Mouse (Mus musculus): ENCODE data around the gene Artn. TPM values are rescaled to one million over a fixed set of nuclear protein-coding genes. Genes with fewer than 3 reads are reported as not detected.

Artn gene
- polyA plus RNA-seq (2016; fragmentation: Nextera tagmentation; extraction: Ambion mirVana): 1.4 and 1.8 TPM in 2 replicates

DNA sequence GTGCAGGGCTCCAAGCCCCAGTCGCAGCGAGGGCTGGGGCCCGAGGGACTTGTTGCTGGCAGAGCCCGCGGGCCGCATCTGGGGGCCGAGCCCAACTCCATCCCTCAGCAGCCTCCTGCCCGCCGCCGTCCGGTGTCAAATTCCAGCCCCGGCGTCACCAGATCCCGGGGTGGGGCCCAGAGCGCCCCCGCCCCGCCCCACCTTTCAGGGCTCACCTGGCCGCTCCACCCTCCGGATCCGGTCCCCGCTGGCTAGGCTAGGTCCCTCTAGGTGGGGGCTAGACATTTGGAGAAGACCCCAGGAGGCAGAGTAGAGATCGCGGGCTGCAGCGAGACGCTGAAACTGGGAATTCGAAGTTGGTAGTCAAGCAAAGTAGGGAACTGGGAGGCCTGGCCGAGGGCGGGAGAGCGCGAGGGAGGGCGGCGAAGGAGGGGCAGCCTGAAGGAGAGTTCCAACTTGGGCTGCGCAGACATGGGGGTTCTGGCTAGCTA lies at the start of gene Artn:
Artn (minus strand) TSS at position 373 of the 491 bp plus-strand sequence.
- Histone ChIP-seq H3K36me3 (0 out of 2 replicates have a peak, but pooled peaks cover 8% of the 10 kb centered on the region), H3K27me3 (ENCODE audit: insufficient read depth, poor library complexity, severe bottlenecking) (peaks cover 73% of the 10 kb centered on the region), H3K4me1 (replicated peaks) (peaks cover 38% of the 10 kb centered on the region), H3K4me3 (peak within 1 kb of the TSS; percentile 53), H3K9me3 (no peaks in the 10 kb centered on the region), H3K27ac (peak within 1 kb of the TSS; percentile 64; the same call in 1 of the 2 replicates)
- DNase-seq (ENCODE audit: low spot score): peak; percentile 55
- under 1% methylated on average over 33 of the region's 33 CpGs for WGBS

DNA sequence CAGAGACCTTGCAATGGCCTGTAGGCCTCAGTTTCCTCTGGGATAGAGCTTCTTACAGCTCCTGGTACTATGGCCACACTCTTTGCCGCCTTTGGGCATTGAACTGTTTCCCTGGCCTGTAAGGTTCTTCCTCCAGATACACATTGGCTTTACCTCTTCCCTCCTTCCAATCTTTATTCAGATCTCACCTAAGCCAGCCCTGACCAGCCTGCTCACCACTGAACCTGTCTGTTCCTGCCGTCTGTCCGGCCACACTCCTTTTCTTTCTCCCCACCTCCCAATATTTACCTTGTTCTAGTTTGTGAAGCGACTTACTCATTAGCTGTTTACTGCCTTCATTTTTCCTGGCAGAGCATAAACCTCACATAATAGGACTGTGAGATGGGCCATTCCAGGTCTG lies 49.6 kb upstream of the Artn start:
- WGBS: 92% methylated on average over 4 of the region's 4 CpGs
- H3K4me1 ChIP-seq (replicated peaks): peaks cover 16% of the 10 kb centered on the region
- H3K36me3 ChIP-seq: no peaks in the 10 kb centered on the region
- DNase-seq (ENCODE audit: low spot score): no peak
- H3K9me3 ChIP-seq: no peaks in the 10 kb centered on the region
- no peaks in the 10 kb centered on the region for H3K27me3 ChIP-seq (ENCODE audit: insufficient read depth, poor library complexity, severe bottlenecking)
- no peak overlapping the region for H3K27ac ChIP-seq
- H3K4me3 ChIP-seq: no peak overlapping the region

DNA sequence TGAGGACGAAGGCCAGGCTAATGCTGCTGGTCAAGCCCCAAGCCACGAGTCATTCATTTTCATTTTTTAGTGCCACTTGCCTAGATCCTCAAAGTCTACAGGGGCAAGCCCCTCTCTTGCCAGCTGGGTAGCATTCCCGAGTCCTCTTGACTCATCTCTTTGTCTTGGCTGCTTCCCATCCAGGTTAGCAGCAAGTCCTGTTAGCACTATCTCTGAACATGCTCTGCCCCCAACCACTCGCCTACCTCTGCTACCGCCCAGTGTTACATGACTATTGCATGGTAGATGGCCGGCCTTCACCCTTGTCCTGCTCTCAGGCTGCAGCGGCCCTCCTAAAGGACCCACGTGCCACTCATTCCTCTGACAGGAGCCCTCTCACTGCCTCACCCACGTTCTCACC lies 48.7 kb upstream of the Artn start:
- H3K36me3 ChIP-seq: no peaks in the 10 kb centered on the region
- no peak for DNase-seq (ENCODE audit: low spot score)
- H3K27ac ChIP-seq: no peak overlapping the region
- no peaks in the 10 kb centered on the region for H3K9me3 ChIP-seq
- no peaks in the 10 kb centered on the region for H3K27me3 ChIP-seq (ENCODE audit: insufficient read depth, poor library complexity, severe bottlenecking)
- WGBS: 93% methylated on average over 9 of the region's 9 CpGs
- H3K4me3 ChIP-seq: no peak overlapping the region
- peaks cover 16% of the 10 kb centered on the region for H3K4me1 ChIP-seq (replicated peaks)

DNA sequence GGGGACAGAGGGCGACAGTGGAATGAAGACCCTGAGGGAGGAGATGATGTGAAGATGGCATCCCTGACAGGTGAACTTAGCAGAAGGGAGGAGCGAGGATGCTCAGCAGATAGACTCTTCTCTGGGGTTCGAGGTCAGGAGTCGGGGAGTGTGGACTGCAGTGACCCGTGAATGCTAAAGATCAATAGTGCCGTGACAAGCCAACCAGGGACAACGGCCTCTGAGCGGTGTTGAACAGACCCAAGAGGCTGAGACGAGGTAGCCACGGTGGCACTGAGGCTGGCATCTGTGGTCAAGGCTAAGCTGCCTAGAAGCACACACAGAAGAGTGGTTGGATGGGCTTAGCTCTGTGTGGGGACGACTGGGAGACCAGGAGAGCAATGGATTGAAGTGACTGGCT lies 48.3 kb upstream of the Artn start:
- H3K36me3 ChIP-seq: no peaks in the 10 kb centered on the region
- DNase-seq (ENCODE audit: low spot score): no peak
- peaks cover 16% of the 10 kb centered on the region for H3K4me1 ChIP-seq (replicated peaks)
- H3K27ac ChIP-seq: no peak overlapping the region
- 88% methylated on average over 11 of the region's 11 CpGs for WGBS
- H3K4me3 ChIP-seq: no peak overlapping the region
- no peaks in the 10 kb centered on the region for H3K27me3 ChIP-seq (ENCODE audit: insufficient read depth, poor library complexity, severe bottlenecking)
- no peaks in the 10 kb centered on the region for H3K9me3 ChIP-seq

DNA sequence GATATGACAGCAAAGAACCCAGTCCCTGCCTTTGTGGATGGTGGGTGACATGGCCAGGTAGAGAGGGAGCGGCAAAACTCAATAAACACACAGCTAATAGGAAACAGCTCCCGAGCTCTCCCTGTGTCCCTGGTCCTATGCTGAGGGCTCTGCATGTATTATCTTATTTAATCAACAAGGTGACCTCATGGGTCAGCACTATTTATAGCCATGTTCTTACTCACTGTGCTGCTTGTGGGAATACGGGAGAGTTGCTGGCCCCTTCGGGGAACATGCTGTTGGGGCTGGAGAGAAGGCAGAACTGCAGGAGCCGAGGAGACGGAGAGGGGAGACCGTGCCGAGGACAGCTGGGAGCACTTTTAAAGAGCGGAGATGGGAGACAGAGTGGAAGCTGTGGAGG lies 47.8 kb upstream of the Artn start:
- no peaks in the 10 kb centered on the region for H3K27me3 ChIP-seq (ENCODE audit: insufficient read depth, poor library complexity, severe bottlenecking)
- 0 out of 2 replicates have a peak overlapping the region, but pooled peaks have one; percentile 5 for H3K27ac ChIP-seq
- H3K36me3 ChIP-seq: no peaks in the 10 kb centered on the region
- H3K4me3 ChIP-seq: no peak overlapping the region
- H3K9me3 ChIP-seq: no peaks in the 10 kb centered on the region
- DNase-seq (ENCODE audit: low spot score): no peak
- peaks cover 12% of the 10 kb centered on the region for H3K4me1 ChIP-seq (replicated peaks)
- 80% methylated on average over 9 of the region's 9 CpGs for WGBS

DNA sequence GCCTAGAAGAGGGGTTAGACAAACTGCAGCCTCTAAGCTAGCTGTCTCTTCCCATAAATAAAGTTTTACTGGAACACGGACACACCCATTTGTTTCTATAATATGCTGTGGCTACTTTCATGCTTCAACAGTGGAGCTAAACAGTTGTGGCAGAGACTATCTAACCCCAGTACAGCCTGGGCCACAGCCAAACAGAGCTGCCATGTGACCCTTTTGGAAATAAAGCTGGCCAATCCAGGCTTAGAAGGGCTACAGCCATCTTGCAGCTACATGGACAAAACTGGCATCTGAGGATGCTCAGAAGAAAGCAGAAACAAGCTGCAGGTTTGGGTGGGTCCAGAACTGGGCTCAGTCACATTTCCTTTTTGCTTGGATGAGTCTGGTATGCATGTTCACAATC lies 46.3 kb upstream of the Artn start:
- WGBS: 91% methylated on average over 1 of the region's 1 CpGs
- Histone ChIP-seq H3K4me3 (no peak overlapping the region), H3K27ac (no peak overlapping the region), H3K36me3 (no peaks in the 10 kb centered on the region), H3K27me3 (ENCODE audit: insufficient read depth, poor library complexity, severe bottlenecking) (no peaks in the 10 kb centered on the region), H3K9me3 (no peaks in the 10 kb centered on the region), H3K4me1 (replicated peaks) (peaks cover 12% of the 10 kb centered on the region)
- no peak for DNase-seq (ENCODE audit: low spot score)

DNA sequence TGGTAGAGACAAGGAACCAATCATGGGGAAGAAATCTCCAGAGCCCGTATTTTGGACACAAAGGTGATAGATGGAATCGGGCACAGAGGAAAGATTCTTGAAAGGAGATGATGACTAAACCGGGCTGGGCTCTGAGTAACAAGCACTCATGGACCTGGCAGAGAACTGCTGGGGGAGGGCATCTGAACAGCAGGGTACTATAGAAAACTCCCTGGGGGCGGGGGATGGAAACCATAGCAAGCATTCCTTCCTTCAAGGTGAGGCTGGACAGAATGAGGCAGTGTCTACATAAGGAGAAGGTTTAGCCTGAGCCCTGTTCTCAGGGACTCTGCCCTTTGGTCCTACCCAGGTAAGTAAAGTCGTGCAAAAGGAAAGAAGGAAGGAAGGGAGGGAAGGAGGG lies 45.2 kb upstream of the Artn start:
- H3K4me1 ChIP-seq (replicated peaks): peaks cover 12% of the 10 kb centered on the region
- no peak for DNase-seq (ENCODE audit: low spot score)
- WGBS: 81% methylated on average over 5 of the region's 5 CpGs
- no peaks in the 10 kb centered on the region for H3K27me3 ChIP-seq (ENCODE audit: insufficient read depth, poor library complexity, severe bottlenecking)
- H3K27ac ChIP-seq: no peak overlapping the region
- H3K36me3 ChIP-seq: no peaks in the 10 kb centered on the region
- no peaks in the 10 kb centered on the region for H3K9me3 ChIP-seq
- no peak overlapping the region for H3K4me3 ChIP-seq

DNA sequence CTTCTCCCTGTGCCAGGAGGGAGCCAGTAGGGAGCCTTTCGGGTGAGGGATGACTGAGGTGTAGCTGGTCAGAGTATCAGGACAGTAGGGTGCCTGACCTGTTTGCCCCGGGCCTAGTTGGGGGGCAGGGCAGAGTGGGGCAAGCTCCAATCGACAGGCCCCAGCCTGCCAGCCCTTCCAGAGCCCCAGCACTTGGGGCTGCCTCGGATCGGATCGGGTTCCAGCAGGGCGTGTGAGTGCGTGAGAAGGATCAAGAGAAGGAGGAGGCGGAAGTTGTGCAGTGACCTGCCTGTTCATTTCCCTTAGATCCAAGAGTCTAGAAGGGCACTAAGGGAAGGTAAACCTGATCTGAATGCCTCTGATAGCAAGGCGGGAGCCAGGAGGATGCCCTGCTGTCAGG lies 43.4 kb upstream of the Artn start:
- Histone ChIP-seq H3K36me3 (no peaks in the 10 kb centered on the region), H3K4me3 (no peak overlapping the region), H3K4me1 (replicated peaks) (peaks cover 8% of the 10 kb centered on the region), H3K27ac (0 out of 2 replicates have a peak overlapping the region, but pooled peaks have one; percentile 17), H3K27me3 (ENCODE audit: insufficient read depth, poor library complexity, severe bottlenecking) (no peaks in the 10 kb centered on the region), H3K9me3 (no peaks in the 10 kb centered on the region)
- 51% methylated on average over 10 of the region's 10 CpGs for WGBS
- no peak for DNase-seq (ENCODE audit: low spot score)

DNA sequence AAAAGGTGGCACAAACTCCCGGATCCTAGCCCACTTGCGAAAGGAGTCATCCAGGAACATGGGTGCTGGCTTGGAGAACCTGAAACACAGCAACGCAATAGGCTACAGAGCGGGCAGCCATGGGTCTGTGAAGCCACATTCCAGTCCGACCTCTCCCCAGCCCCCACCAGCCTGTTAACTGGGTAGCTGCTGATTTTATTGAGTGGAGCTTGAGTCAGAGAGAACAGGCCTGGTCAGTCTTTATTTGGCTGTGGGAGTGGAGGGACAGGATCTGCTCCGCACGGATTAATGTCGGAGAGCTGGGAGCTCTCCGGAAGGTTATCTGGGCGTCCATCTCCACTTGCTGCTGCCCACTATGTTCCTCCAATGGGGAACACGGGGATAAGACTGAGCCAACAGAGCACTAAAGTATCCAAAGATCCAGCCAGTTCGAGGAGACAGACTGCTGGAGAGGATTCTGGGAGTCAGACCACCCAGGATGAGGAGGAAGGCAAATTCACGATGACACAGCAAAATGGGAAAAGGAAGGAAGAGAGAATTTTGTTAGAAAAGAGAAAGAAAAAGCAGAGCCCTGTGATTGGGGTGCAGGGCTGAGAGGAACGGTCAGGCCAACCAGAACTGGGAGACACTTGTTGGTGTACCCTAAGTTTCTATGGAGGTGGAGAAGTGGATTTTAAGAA lies 34.9 kb upstream of the Artn start:
- Histone ChIP-seq H3K4me1 (replicated peaks) (peaks cover 24% of the 10 kb centered on the region), H3K27me3 (ENCODE audit: insufficient read depth, poor library complexity, severe bottlenecking) (no peaks in the 10 kb centered on the region), H3K9me3 (no peaks in the 10 kb centered on the region), H3K36me3 (peaks cover 30% of the 10 kb centered on the region), H3K4me3 (no peak overlapping the region), H3K27ac (no peak overlapping the region)
- no peak for DNase-seq (ENCODE audit: low spot score)
- WGBS: 88% methylated on average over 14 of the region's 14 CpGs

DNA sequence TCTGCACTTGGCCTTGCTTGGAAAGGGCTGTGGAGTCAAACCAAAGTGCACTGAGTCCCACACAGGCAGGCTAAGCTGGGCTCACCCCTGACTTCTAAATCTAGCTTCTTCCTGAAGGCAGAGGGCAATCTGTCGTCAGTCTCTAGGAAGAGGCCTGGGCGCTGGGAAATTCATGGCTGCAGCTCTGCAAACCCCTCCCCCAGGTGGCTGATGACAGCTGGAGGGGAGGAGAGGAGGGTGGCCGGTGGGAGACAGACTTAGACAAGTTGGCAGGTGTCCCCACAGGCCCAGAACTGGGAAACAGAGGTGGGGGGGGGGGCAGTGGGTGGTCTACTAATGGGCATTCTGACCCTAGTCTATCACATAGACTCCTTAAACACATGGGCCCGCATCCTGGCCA lies 27.9 kb upstream of the Artn start:
- peaks cover under 1% of the 10 kb centered on the region; the same call in 1 of the 2 replicates for H3K9me3 ChIP-seq
- peaks cover 12% of the 10 kb centered on the region for H3K4me1 ChIP-seq (replicated peaks)
- no peak overlapping the region for H3K4me3 ChIP-seq
- no peaks in the 10 kb centered on the region for H3K27me3 ChIP-seq (ENCODE audit: insufficient read depth, poor library complexity, severe bottlenecking)
- H3K27ac ChIP-seq: 0 out of 2 replicates have a peak overlapping the region, but pooled peaks have one; percentile 12
- H3K36me3 ChIP-seq: peaks cover 68% of the 10 kb centered on the region
- 66% methylated on average over 4 of the region's 4 CpGs for WGBS
- no peak for DNase-seq (ENCODE audit: low spot score)

DNA sequence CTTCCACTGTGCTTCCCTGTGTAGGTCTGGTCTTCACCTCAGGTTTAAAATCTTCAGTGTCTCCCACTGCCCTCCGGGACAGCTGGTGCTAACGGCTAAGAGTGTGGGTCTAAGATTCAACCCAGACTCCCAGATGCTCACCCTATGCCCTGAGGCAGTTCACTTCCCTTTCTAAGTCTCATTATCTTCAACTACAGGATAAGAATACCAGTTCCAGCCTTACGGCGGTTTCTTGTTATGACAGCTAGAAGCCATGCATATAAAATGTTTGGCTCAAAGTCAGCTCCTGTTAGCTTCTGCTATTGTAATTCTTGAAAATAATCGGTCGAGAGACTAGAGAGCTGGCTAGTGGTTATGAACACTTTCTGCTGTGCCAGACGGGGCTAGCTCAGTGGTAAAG lies 17.9 kb upstream of the Artn start:
- H3K36me3 ChIP-seq: peaks cover 25% of the 10 kb centered on the region
- H3K27me3 ChIP-seq (ENCODE audit: insufficient read depth, poor library complexity, severe bottlenecking): no peaks in the 10 kb centered on the region
- H3K27ac ChIP-seq: no peak overlapping the region
- H3K4me3 ChIP-seq: no peak overlapping the region
- peaks cover 4% of the 10 kb centered on the region for H3K9me3 ChIP-seq
- peaks cover 16% of the 10 kb centered on the region for H3K4me1 ChIP-seq (replicated peaks)
- WGBS: 92% methylated on average over 7 of the region's 7 CpGs
- no peak for DNase-seq (ENCODE audit: low spot score)

DNA sequence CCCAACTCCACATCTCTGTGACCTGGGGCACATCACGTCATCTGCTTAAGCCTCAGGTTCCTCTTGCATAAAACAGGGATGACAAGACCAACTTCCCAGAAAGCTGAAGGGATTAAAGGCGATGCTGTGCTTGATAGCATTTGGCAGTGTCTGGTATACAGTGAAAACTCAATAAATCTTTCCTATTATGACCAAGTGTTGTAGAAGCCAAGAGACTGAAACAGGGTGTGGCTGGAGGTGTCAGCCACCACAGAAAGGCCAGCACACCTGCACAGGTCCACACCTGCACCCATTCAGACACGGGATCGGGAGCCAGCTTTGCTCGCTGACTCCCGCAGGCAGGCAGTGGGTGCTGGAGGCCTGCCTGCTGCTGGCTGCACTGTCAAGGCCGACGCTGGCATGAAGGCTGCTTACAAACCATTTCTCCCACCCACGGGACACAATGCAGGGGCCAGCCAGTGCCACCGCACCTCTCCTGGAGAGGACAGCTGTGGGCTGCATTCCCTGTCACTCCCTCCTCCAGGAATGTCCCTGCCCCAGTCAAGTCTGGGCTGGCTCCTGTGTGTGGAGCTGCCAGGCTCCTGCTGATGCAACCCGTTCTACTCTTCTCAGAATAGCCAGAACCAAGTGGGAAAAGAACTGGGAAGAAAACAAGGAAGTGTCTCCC lies 17.2 kb upstream of the Artn start:
- Histone ChIP-seq H3K9me3 (no peaks in the 10 kb centered on the region), H3K27ac (no peak overlapping the region), H3K4me3 (no peak overlapping the region), H3K4me1 (replicated peaks) (peaks cover 17% of the 10 kb centered on the region), H3K27me3 (ENCODE audit: insufficient read depth, poor library complexity, severe bottlenecking) (no peaks in the 10 kb centered on the region), H3K36me3 (peaks cover 18% of the 10 kb centered on the region)
- 86% methylated on average over 11 of the region's 11 CpGs for WGBS
- DNase-seq (ENCODE audit: low spot score): no peak

DNA sequence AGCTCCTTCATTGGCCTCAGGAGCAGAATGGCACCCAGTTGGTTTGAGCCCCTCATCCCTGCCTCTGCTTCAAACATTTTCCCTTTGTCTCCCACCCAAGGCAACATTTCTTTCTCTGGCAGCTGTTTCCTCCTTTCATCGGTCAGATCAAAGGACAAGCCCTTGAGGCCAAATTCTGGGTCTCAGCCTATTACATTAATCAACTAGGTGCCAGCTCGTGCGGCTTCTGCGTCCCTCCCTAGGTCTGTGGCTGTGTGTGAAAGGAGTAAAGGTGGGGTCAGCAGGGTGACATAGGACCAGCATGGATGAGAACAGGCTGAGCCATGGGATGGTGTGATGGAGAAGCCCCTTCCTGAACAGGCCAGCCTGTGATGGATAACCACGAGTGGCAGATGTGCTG lies 13.8 kb upstream of the Artn start:
- Histone ChIP-seq H3K27ac (peak overlapping the region; percentile 79), H3K4me1 (replicated peaks) (peaks cover 14% of the 10 kb centered on the region), H3K36me3 (peaks cover 26% of the 10 kb centered on the region), H3K9me3 (no peaks in the 10 kb centered on the region), H3K4me3 (no peak overlapping the region), H3K27me3 (ENCODE audit: insufficient read depth, poor library complexity, severe bottlenecking) (no peaks in the 10 kb centered on the region)
- peak; percentile 24 for DNase-seq (ENCODE audit: low spot score)
- 44% methylated on average over 5 of the region's 5 CpGs for WGBS

Data from hindbrain, embryonic 10.5 days (tissue).